Mouse (Mus musculus) midbrain, postnatal 0 days (tissue): Measurements from ENCODE around the gene Prrc2b. TPM values are rescaled to one million over a fixed set of nuclear protein-coding genes. Genes with fewer than 3 reads are reported as not detected.

ENCODE experiments used
- ATAC-seq: fragments of 200-750 bp; cut with Nextera tagmentation; 2 replicates; pipeline ENCODE4 v1.8.0; 2017; ENCODE audit warnings: moderate number of reproducible peaks, mild to moderate bottlenecking, moderate TSS enrichment, moderate library complexity; ENCODE audit not compliant: low FRiP score
- DNase-seq: peaks from one replicate; pipeline ENCODE4 v3.0.0-alpha.2; 2015; ENCODE audit warnings: low spot score
- H3K27ac ChIP-seq: fragments of 300-500 bp; sonication (generic); 2 replicates; pipeline ENCODE4 v1.5.1; 2014; ENCODE audit warnings: low read depth, mild to moderate bottlenecking, low read length, mixed read lengths
- H3K27me3 ChIP-seq: fragments of 300-500 bp; sonication (generic); 2 replicates; pipeline ENCODE4 v1.6.1; 2014; ENCODE audit warnings: low read length, control low read depth, mixed read lengths; ENCODE audit not compliant: insufficient read depth
- H3K36me3 ChIP-seq: fragments of 300-500 bp; sonication (generic); 2 replicates; pipeline ENCODE4 v1.6.1; 2014; ENCODE audit warnings: low read length, control low read depth, mixed read lengths; ENCODE audit not compliant: insufficient read depth
- H3K4me1 ChIP-seq: fragments of 300-500 bp; sonication (generic); 2 replicates; pipeline ENCODE4 v1.6.1; 2014; ENCODE audit warnings: mild to moderate bottlenecking, control low read depth, antibody characterized with exemption, low read length, mixed read lengths; ENCODE audit not compliant: insufficient read depth
- H3K4me2 ChIP-seq: fragments of 300-500 bp; sonication (generic); 2 replicates; pipeline ENCODE4 v1.6.1; 2014; ENCODE audit warnings: low read depth, mild to moderate bottlenecking, low read length, mixed read lengths; ENCODE audit not compliant: poor library complexity, severe bottlenecking
- H3K4me3 ChIP-seq: fragments of 300-500 bp; sonication (generic); 2 replicates; pipeline ENCODE4 v1.5.1; 2014; ENCODE audit warnings: low read depth, mild to moderate bottlenecking, low read length, moderate library complexity
- H3K9ac ChIP-seq: fragments of 300-500 bp; sonication (generic); replicated peaks from 2 replicates; pipeline ENCODE4 v1.6.1; 2014; ENCODE audit warnings: mild to moderate bottlenecking, low read length, moderate library complexity, mixed read lengths; ENCODE audit not compliant: poor library complexity, severe bottlenecking
- H3K9me3 ChIP-seq: fragments of 300-500 bp; sonication (generic); 2 replicates; pipeline ENCODE4 v1.6.1; 2016; ENCODE audit warnings: low read length, control low read depth
- CTCF ChIP-seq: IDR thresholded peaks from 2 replicates; pipeline ENCODE4 v1.5.1; 2016; ENCODE audit warnings: antibody characterized with exemption, mild to moderate bottlenecking
- WGBS: fragments of 180-500 bp; shearing (Covaris S2); extraction: QIAGEN DNeasy Blood & Tissue Kit; methylation state at CpG from one replicate; pipeline ENCODE4 v1.1.7; 2014; 5-methylcytosine and 5-hydroxymethylcytosine counted together
- polyA plus RNA-seq: library from polyadenylated mRNA; unstranded; fragments of >200 nt; fragmentation: Nextera tagmentation; extraction: Ambion mirVana; gene quantifications from 2 replicates; pipeline ENCODE4 v1.2.1, GENCODE M21; 2015
- total RNA-seq: library from RNA; depleted of rRNA; stranded (reverse); fragments of >200 nt; gene quantifications from 2 replicates; pipeline ENCODE4 v1.2.3, GENCODE M21; 2014

Prrc2b gene
- total and polyA plus RNA-seq, 2 experiments from 2014 or later: 65.9 to 164 TPM

- 0% methylated on average over 21 of the region's 22 CpGs for WGBS
- Histone ChIP-seq H3K27ac (peak overlapping the region; percentile 99), H3K27me3 (no peaks in the 10 kb centered on the region), H3K4me2 (peak overlapping the region; percentile 92), H3K36me3 (no peaks in the 10 kb centered on the region), H3K4me3 (peak overlapping the region; percentile 77), H3K9me3 (no peaks in the 10 kb centered on the region), H3K4me1 (peaks cover 22% of the 10 kb centered on the region), H3K9ac (peak overlapping the region; percentile 97)
- DNase-seq (peak; percentile 75), ATAC-seq (peak; percentile 47; the same call in 1 of the 2 replicates)
- TF ChIP-seq CTCF: peak; percentile 25; the same call in 1 of the 2 replicates
These were observed 931 bp downstream of the Prrc2b start for GRCm38 (mm10) chr2:32151660-32152366.

GRCm38 (mm10) chr2:32152367-32153034 lies 1.6 kb downstream of the Prrc2b start:
- H3K4me1 ChIP-seq: peaks cover 28% of the 10 kb centered on the region

GRCm38 (mm10) chr2:32153041-32153790 lies 2.3 kb downstream of the Prrc2b start:
- Histone ChIP-seq H3K27ac (peak overlapping the region; percentile 99), H3K4me3 (peak overlapping the region; percentile 77), H3K9me3 (no peaks in the 10 kb centered on the region), H3K27me3 (no peaks in the 10 kb centered on the region), H3K9ac (peak overlapping the region; percentile 97), H3K36me3 (no peaks in the 10 kb centered on the region), H3K4me1 (peaks cover 31% of the 10 kb centered on the region), H3K4me2 (peak overlapping the region; percentile 92)
- TF ChIP-seq CTCF: no peak
- DNase-seq (peak; percentile 57), ATAC-seq (0 out of 2 replicates have a peak, but pooled peaks have one; percentile 14)
- WGBS: 6% methylated on average over 13 of the region's 13 CpGs

More at GRCm38 (mm10) chr2:32152367-32153034, 1.6 kb downstream of the Prrc2b start:
- H3K9ac ChIP-seq: peak overlapping the region; percentile 97
- no peaks in the 10 kb centered on the region for H3K9me3 ChIP-seq
- 7% methylated on average over 12 of the region's 12 CpGs for WGBS
- no peak for TF ChIP-seq CTCF
- no peaks in the 10 kb centered on the region for H3K36me3 ChIP-seq
- ATAC-seq (no peak), DNase-seq (no peak)
- H3K4me3 ChIP-seq: peak overlapping the region; percentile 77
- H3K27me3 ChIP-seq: no peaks in the 10 kb centered on the region
- peak overlapping the region; percentile 92 for H3K4me2 ChIP-seq
- peak overlapping the region; percentile 99 for H3K27ac ChIP-seq

- H3K4me3 ChIP-seq: peak overlapping the region; percentile 77; the same call in 1 of the 2 replicates
- H3K4me1 ChIP-seq: peaks cover 31% of the 10 kb centered on the region
- H3K9ac ChIP-seq: no peak overlapping the region; the same call in 1 of the 2 replicates
- no peak for TF ChIP-seq CTCF
- H3K27me3 ChIP-seq: no peaks in the 10 kb centered on the region
- 19% methylated on average over 4 of the region's 4 CpGs for WGBS
- ATAC-seq (no peak), DNase-seq (no peak)
- H3K4me2 ChIP-seq: peak overlapping the region; percentile 92
- peak overlapping the region; percentile 52; the same call in 1 of the 2 replicates for H3K27ac ChIP-seq
- no peaks in the 10 kb centered on the region for H3K36me3 ChIP-seq
- no peaks in the 10 kb centered on the region for H3K9me3 ChIP-seq
These were observed 2.9 kb downstream of the Prrc2b start for GRCm38 (mm10) chr2:32153791-32154119.

- WGBS: 25% methylated on average over 9 of the region's 9 CpGs
- Histone ChIP-seq H3K27ac (0 out of 2 replicates have a peak overlapping the region, but pooled peaks have one; percentile 12), H3K9ac (peak overlapping the region; percentile 24; the same call in 1 of the 2 replicates), H3K27me3 (no peaks in the 10 kb centered on the region), H3K36me3 (no peaks in the 10 kb centered on the region), H3K9me3 (no peaks in the 10 kb centered on the region), H3K4me2 (peak overlapping the region; percentile 92), H3K4me1 (peaks cover 31% of the 10 kb centered on the region), H3K4me3 (peak overlapping the region; percentile 77; the same call in 1 of the 2 replicates)
- no peak for TF ChIP-seq CTCF
- DNase-seq (no peak), ATAC-seq (no peak)
These were observed 3.6 kb downstream of the Prrc2b start for GRCm38 (mm10) chr2:32154334-32154997.
